Mouse (Mus musculus) thymus, adult 2 months (tissue): ENCODE measurements around the gene Ppm1g.

Experiments used
- CTCF ChIP-seq: fragments of 200-500 bp; IDR thresholded peaks from 2 replicates; pipeline ENCODE4 v1.5.1; 2012; ENCODE audit warnings: mild to moderate bottlenecking, control low read depth, low read length, moderate library complexity, borderline replicate concordance; ENCODE audit not compliant: control insufficient read depth, poor library complexity, insufficient read depth; ENCODE audit errors: extremely low read depth
- POLR2A ChIP-seq: fragments of 200-500 bp; IDR thresholded peaks from 2 replicates; pipeline ENCODE4 v1.6.1; 2012; ENCODE audit warnings: mild to moderate bottlenecking, low read length, control low read depth, moderate library complexity; ENCODE audit not compliant: control insufficient read depth, poor library complexity, insufficient read depth; ENCODE audit errors: extremely low read depth

- TF ChIP-seq CTCF (no peak), POLR2A (no peak)
These were observed 1.4 kb downstream of the Ppm1g start for GRCm38 (mm10) chr5:31219070-31219469.
